In genomic region chrX:134319153-134319932, GRCm38 (mm10) we compare ENCODE assay signal across 8 mouse cellular contexts. TPM values are rescaled to one million over a fixed set of nuclear protein-coding genes. Genes with fewer than 3 reads are reported as not detected.
A peak's percentile ranks its signal among the peaks of the same experiment; 100 is the strongest.
DNase-seq lines count a peak whose midpoint lies in the region; ATAC-seq and TF ChIP-seq lines count a peak whose summit lies in the region.
"Had no signal": no experiment of that assay in that cellular context is flagged by ENCODE, and none has a peak within 500 bp of the region (broad histone marks: within the 10 kb centered on the region; RNA-seq: fewer than 3 reads in every experiment).

No protein-coding gene starts in this region.

- no peaks in the 10 kb centered on the region for H3K27me3 ChIP-seq in kidney, embryonic 15.5 days
- no peaks in the 10 kb centered on the region for H3K27me3 ChIP-seq in MEL (ENCODE audit: control insufficient read depth in 1 of 2, insufficient read depth in 2 of 2, low read length in 2 of 2)
- H3K27me3 ChIP-seq: stomach, embryonic 15.5 days had no signal

- TF ChIP-seq EP300 in MEL (IDR thresholded peaks at IDR 0.05; ENCODE audit: low read depth in 1 of 2, low read length in 2 of 2): no peak

- no peak overlapping the region for H3K27ac ChIP-seq in kidney, embryonic 15.5 days
- no peak overlapping the region for H3K27ac ChIP-seq in MEL (ENCODE audit: control insufficient read depth, low read depth, low read length)
- H3K27ac ChIP-seq: stomach, embryonic 15.5 days had no signal

- peaks cover 14% of the 10 kb centered on the region; the same call in 1 of the 2 replicates for H3K36me3 ChIP-seq in kidney, embryonic 15.5 days
- peaks cover 3 to 58% of the 10 kb centered on the region in 2 experiments for H3K36me3 ChIP-seq in MEL (ENCODE audit: control insufficient read depth in 1 of 2, insufficient read depth in 2 of 2, low read length in 2 of 2)
- H3K36me3 ChIP-seq: stomach, embryonic 15.5 days had no signal

- H3K4me1 ChIP-seq in kidney, embryonic 15.5 days: no peaks in the 10 kb centered on the region
- H3K4me1 ChIP-seq in MEL (ENCODE audit: control insufficient read depth in 1 of 2, insufficient read depth in 2 of 2, low read length in 2 of 2): no peaks in the 10 kb centered on the region
- H3K4me1 ChIP-seq: stomach, embryonic 15.5 days had no signal

- no peaks in the 10 kb centered on the region for H3K9me3 ChIP-seq in kidney, embryonic 15.5 days (replicated peaks)
- H3K9me3 ChIP-seq in MEL (replicated peaks; ENCODE audit: insufficient read depth, low read length): no peaks in the 10 kb centered on the region
- H3K9me3 ChIP-seq: stomach, embryonic 15.5 days had no signal

- no peak for ATAC-seq in kidney, embryonic 15.5 days (replicated peaks; ENCODE audit: low FRiP score)
- no peak for ATAC-seq in erythroid progenitor cell, adult 5-6 weeks (replicated peaks; ENCODE audit: low FRiP score, poor library complexity, severe bottlenecking)

- no peak overlapping the region for H3K4me2 ChIP-seq in kidney, embryonic 15.5 days
- H3K4me2 ChIP-seq: stomach, embryonic 15.5 days had no signal

- WGBS in kidney, embryonic 15.5 days: 91% methylated on average over 2 of the region's 2 CpGs

- no peak overlapping the region for H3K9ac ChIP-seq in kidney, embryonic 15.5 days
- no peak overlapping the region for H3K9ac ChIP-seq in MEL (ENCODE audit: control insufficient read depth, low read depth, low read length, poor library complexity, severe bottlenecking)
- H3K9ac ChIP-seq: stomach, embryonic 15.5 days had no signal

- DNase-seq in kidney, adult 18-20 months: peak; percentile 39
- DNase-seq in CD4-positive helper T cell, adult 2 months (ENCODE audit: low read depth, low spot score): peak; percentile 47
- DNase-seq in MEL (ENCODE audit: low read depth, low spot score): peak; percentile 82
- peak; percentile 44 for DNase-seq in kidney, adult 9 months
- peak; percentile 28 for DNase-seq in retina, postnatal 1 day

- peak; percentile 49 to 82 (median 76) for TF ChIP-seq CTCF in MEL (IDR thresholded peaks at IDR 0.05 in 2 of 3, conservative IDR thresholded peaks at IDR 0.05 in 1 of 3; ENCODE audit: control insufficient read depth in 1 of 3, insufficient read depth in 1 of 3, low read depth in 2 of 3, low read length in 3 of 3, poor library complexity in 1 of 3, severe bottlenecking in 1 of 3)

- no peak for TF ChIP-seq POLR2A in MEL (IDR thresholded peaks at IDR 0.05; ENCODE audit: control insufficient read depth in 1 of 2, insufficient read depth in 1 of 2, low read depth in 1 of 2, low read length in 2 of 2, poor library complexity in 1 of 2)

- TF ChIP-seq RAD21 in MEL (IDR thresholded peaks at IDR 0.05; ENCODE audit: low read depth, low read length): peak; percentile 73

- H3K79me2 ChIP-seq in MEL (ENCODE audit: control insufficient read depth, insufficient read depth, low read length, poor library complexity): no peaks in the 10 kb centered on the region

- no peak overlapping the region for H3K4me3 ChIP-seq in kidney, embryonic 15.5 days (replicated peaks)
- no peak overlapping the region for H3K4me3 ChIP-seq in MEL (ENCODE audit: control insufficient read depth in 1 of 2, insufficient read depth in 1 of 2, low read depth in 2 of 2, low read length in 2 of 2)
- H3K4me3 ChIP-seq: stomach, embryonic 15.5 days had no signal

TF ChIP-seq in MEL, 35 proteins besides CTCF, POLR2A, EP300 and RAD21:
- peak; percentile 81 for TF ChIP-seq GATA1 (IDR thresholded peaks at IDR 0.05; ENCODE audit: low read depth, low read length)
- TF ChIP-seq TBP (IDR thresholded peaks at IDR 0.05; ENCODE audit: low read depth, low read length): no peak
- peak; percentile 71 for TF ChIP-seq ZC3H11A (IDR thresholded peaks at IDR 0.05; ENCODE audit: low read depth, low read length)
- peak; percentile 81 for TF ChIP-seq SMC3 (IDR thresholded peaks at IDR 0.05; ENCODE audit: low read depth, low read length)

RNA-seq across cellular contexts. Expression of gene Cenpi, which starts 11.5 kb away (rescaled TPM):
- polyA plus RNA-seq in kidney, embryonic 15.5 days (2015; fragmentation: Nextera tagmentation; extraction: Ambion mirVana): 33.1 and 33.7 TPM in 2 replicates
- total RNA-seq in MEL (2012; rRNA removed): 54.7 and 56.3 TPM in 2 replicates
- 10 to 100 TPM in 1 of 2 experiments, not detected in 1; 50.8 TPM for polyA plus RNA-seq in MEL (2012; ENCODE audit: insufficient read depth in 1 of 2, insufficient read length in 2 of 2, low read depth in 1 of 2, low replicate concordance in 2 of 2, missing spikeins in 1 of 2)
- 77.1 and 113 TPM in 2 replicates for total RNA-seq in erythroid progenitor cell, adult 5-6 weeks (2015; ENCODE audit: low replicate concordance)
- total RNA-seq in erythroid progenitor cell, adult 5-6 weeks (2017; ENCODE audit: low replicate concordance): 58.4 and 61.5 TPM in 2 replicates

RNA-seq across cellular contexts. Expression of gene Tmem35a, which starts 24.3 kb away (rescaled TPM):
- 11.1 and 12.0 TPM in 2 replicates for polyA plus RNA-seq in kidney, embryonic 15.5 days (2015; fragmentation: Nextera tagmentation; extraction: Ambion mirVana)
- total RNA-seq in MEL (2012; rRNA removed): not detected in 2 replicates
- polyA plus RNA-seq in MEL (2012; ENCODE audit: insufficient read depth in 1 of 2, insufficient read length in 2 of 2, low read depth in 1 of 2, low replicate concordance in 2 of 2, missing spikeins in 1 of 2): not detected
- not detected in 2 replicates for total RNA-seq in erythroid progenitor cell, adult 5-6 weeks (2015; ENCODE audit: low replicate concordance)
- total RNA-seq in erythroid progenitor cell, adult 5-6 weeks (2017; ENCODE audit: low replicate concordance): not detected in 2 replicates

RNA-seq across cellular contexts. Expression of gene Trmt2b, which starts 42.6 kb away (rescaled TPM):
- 16.9 and 18.9 TPM in 2 replicates for polyA plus RNA-seq in kidney, embryonic 15.5 days (2015; fragmentation: Nextera tagmentation; extraction: Ambion mirVana)
- total RNA-seq in MEL (2012; rRNA removed): 19.2 and 19.8 TPM in 2 replicates
- 10 to 100 TPM in 1 of 2 experiments, not detected in 1; 36.4 TPM for polyA plus RNA-seq in MEL (2012; ENCODE audit: insufficient read depth in 1 of 2, insufficient read length in 2 of 2, low read depth in 1 of 2, low replicate concordance in 2 of 2, missing spikeins in 1 of 2)
- 10.5 and 12.6 TPM in 2 replicates for total RNA-seq in erythroid progenitor cell, adult 5-6 weeks (2015; ENCODE audit: low replicate concordance)
- 7.7 and 8.0 TPM in 2 replicates for total RNA-seq in erythroid progenitor cell, adult 5-6 weeks (2017; ENCODE audit: low replicate concordance)

Comparison
In these comparisons a context has a peak if more than half of its experiments do, and no peak if none do; other contexts are left out.
1. DNase-seq: peak in every context shown above with its lines; median percentile 82 in MEL; 47 in CD4-positive helper T cell, adult 2 months; 44 in kidney, adult 9 months; 39 in kidney, adult 18-20 months; 28 in retina, postnatal 1 day.